Mouse (Mus musculus) cerebellum, adult 8-10 months (tissue): Measurements from ENCODE around the gene Nhsl2.
A peak's percentile ranks its signal among the peaks of the same experiment; 100 is the strongest.

Experiments used
- DNase-seq: peaks from one replicate; pipeline ENCODE4 v3.0.0; 2022

The Nhsl2 gene

GRCm38 (mm10) chrX:101983638-101984037 lies 134.5 kb downstream of the Nhsl2 start:
- no peak for DNase-seq

DNA sequence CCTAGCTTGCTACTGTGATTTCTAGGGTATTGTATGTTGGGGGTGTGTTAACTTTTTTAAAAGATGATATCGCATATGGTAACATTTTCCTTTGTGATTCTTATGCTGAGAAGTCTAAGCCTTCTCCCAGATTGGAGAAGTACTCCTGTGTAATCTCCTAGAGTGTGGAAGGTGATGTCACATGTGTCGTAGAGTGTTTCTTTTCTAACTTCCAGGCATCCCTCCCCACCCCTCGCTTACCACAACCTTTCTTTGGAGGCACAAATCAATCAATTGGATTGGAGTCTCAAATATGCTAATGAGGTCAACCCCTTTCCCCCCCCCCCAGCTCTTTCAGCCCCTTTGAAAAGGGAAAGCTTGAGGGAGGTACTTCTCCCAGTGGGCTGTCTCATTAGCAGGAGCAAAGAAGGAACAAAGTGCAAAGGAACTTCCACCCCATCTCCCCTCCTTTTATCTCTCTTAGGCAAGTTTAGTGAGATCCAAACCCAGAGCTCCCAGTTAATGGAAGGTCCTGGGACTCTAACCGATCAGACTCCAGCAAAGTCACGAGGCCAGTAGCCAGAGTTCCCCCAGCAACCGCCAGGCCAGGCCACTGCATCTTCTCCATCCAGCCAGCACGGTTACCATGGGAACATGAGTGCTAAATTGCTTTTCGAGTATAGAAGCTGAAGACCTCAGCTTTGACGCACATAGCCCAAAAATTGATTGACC lies 137.6 kb downstream of the Nhsl2 start:
- no peak for DNase-seq

GRCm38 (mm10) chrX:101993841-101994571 lies 144.8 kb downstream of the Nhsl2 start:
- peak; percentile 36 for DNase-seq

DNA sequence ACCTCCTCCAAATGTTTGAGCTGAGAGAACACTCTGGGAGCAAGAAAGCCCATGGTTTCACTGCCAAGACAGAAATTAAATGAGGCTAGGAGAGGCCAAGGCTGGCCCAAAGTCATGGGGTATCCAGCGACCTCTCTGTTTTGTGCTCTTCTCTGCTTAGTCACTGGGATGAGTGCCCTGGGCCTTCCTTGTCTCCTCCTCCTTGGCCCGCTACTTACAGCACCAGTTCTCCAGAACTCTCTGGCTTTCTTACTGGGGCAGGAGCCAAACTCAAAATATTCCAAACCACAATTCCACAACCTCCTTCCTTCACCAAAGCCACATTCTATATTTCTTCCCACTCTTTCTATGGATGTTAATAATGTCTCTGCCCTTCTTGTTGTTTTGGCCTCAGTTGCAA lies 147.5 kb downstream of the Nhsl2 start:
- no peak for DNase-seq

GRCm38 (mm10) chrX:102003632-102004315 lies 154.6 kb downstream of the Nhsl2 start:
- DNase-seq: peak; percentile 61

GRCm38 (mm10) chrX:102004370-102004769 lies 155.2 kb downstream of the Nhsl2 start:
- DNase-seq: no peak

DNA sequence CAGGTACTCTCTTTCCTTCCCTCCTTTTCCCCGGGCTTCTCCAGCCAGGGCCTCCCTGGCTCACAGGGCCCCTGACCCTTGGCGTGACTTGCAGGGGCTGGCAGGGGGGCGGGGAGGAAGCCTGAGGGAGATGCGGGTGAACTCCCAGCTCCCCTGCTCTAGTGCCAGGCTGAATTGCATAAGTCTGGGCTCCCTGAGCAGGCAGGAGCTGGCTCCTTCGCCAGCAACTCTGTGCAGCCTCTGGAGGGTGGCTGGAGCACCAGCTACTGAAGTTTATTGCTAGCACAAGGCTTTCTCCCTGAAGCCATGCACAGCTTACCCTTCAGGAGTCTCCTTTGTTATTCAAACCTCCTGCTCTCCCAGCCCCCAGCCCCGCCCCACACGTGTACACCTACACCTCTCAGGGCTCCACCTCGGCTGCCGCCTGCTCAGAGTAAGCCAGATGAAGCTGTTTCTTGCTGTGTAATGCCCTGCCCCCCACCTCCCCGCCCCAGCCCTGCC lies 156.0 kb downstream of the Nhsl2 start:
- no peak for DNase-seq

- DNase-seq: no peak
Measured at GRCm38 (mm10) chrX:102007935-102008334, 158.8 kb downstream of the Nhsl2 start.

GRCm38 (mm10) chrX:102017213-102017923 lies 168.2 kb downstream of the Nhsl2 start:
- DNase-seq: no peak

GRCm38 (mm10) chrX:102018890-102019289 lies 169.7 kb downstream of the Nhsl2 start:
- DNase-seq: no peak

DNA sequence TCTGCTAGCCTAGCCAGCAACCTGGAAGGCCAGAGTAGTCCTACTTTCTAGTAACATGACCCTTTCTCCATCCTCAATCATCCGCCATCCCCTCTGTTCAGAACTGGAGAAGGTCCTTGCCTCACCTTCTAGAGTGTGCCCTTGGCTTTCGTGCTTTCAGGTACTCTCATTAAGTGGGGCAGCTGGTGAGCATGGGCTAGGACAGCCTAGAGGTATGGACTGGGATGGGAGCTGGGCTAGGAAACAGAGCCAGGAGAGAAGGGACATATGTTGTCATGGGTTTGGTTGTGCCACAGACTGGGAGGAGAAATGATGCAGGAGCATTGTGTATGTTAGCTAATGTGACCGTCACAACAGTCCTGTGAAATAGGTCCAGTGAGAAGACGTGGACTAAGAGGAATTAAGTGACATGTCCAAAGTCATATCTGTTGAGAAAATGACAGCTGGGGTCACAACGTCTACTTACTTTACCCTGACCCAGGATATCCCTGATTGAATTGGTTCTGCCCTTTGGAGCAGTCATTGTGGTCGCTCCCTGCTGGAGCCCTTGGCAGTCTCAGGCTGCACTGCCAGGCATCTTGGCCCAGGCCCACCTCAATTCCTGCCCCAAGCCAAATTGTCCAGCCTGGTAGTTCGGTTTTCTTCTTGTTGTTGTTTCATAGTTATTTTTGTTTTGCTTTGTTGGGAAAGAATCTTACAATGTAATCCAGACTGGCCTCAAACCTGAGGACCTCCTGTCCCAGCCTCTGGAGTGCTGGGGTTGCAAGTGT lies 170.5 kb downstream of the Nhsl2 start:
- DNase-seq: no peak

DNA sequence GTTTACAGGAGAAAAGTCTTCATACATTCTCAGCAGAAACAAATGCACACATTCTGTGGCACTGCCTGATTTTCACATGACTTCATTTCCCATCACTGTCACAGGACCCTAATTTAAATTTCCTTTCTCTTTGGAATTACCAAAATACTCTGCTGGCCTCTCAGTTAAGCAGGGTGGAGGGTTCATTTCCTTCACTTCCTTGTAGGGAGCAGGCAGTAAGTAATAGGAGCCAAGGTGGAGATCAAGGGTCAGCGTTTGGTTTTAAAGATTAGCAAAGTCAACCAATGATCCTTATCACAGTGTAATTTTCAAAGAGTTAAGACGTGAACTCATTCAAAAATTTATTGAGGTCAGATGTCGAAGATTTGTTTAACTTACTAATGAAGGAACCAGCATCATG lies 175.8 kb downstream of the Nhsl2 start:
- no peak for DNase-seq

DNA sequence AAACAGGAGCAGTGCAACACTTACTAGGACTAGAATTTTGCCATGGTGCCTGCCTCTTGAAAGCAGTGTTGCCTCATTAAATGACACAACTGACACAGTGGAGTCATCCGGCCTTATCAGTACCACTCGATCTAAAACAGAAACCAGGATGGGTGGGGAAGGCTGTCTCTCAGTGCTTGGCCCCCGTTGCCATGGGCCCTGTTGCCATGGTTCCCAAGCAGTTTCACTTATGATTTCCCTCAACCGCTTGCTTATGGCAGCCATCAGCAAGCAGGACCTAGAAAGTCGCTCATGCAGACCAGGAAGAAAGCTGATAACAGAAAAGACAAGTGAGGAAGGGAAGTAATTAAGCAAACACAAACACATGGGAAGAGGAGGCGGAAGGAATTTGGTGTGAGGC lies 182.7 kb downstream of the Nhsl2 start:
- no peak for DNase-seq

DNA sequence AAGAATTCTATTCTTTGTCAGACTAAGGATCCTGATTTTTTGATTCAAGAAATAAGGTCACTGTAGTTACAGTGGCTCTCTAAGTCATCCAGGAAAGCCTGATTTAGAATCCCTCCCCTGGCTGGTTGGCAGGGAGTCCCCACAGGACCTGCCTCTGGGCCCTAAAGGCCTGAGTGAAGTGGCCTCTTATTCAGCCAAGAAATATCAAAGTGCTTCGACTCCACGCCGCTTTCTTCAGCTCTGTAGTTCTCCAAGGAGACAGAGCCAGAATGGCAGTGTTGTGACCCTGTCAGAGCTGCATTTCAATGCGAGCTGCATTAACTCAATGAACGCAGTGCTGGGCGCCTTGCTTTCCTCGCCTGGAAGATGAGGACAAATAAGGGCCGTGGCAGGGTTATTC lies 183.2 kb downstream of the Nhsl2 start:
- no peak for DNase-seq

- no peak for DNase-seq
Measured at GRCm38 (mm10) chrX:102033566-102033965, 184.4 kb downstream of the Nhsl2 start.

- no peak for DNase-seq
Measured at GRCm38 (mm10) chrX:102035671-102036070, 186.5 kb downstream of the Nhsl2 start.

DNA sequence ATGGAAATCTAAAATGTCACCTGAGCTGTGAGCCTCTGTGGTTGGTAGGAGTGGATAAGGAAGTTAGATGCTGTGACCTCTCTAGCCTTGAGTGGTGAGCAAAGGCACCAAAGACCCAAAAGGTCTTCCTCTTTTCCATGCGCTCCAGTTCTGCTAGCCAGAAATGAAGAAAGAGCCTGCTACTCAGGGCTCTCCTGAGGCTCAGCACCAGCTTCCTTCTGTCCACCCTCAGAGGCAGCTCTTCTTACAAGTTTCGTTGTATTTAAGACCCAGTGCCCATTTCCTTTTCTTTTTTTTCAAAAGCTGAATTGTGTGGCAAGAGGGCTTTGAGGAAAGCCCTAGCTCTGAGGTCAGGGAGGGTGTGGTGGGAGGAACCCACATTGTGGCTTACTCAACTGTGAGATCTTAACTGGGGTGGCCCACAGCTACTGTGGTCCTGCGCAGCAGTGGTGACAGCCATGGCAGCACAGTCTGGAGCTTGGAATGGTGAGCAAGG lies 187.7 kb downstream of the Nhsl2 start:
- DNase-seq: no peak

DNA sequence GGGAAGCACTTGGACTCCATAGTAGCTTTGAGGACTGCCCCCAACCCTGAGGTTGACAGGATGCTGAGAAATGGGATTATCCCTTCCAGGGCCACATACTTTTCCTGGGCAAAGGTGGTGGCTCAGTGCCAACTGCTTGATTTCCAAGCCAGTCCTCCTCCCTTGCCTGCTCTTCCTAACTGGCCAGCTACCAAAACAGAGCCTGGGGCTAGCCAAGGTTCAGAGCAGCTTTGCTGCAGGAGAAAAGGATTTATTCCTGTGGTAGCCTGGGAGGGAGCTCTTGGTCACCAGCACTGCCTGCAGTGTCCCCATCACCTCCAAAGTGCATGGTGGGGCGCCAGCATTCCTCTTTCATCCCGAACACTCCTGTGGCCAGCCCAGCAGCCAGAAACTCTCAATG lies 188.3 kb downstream of the Nhsl2 start:
- peak; percentile 56 for DNase-seq

DNA sequence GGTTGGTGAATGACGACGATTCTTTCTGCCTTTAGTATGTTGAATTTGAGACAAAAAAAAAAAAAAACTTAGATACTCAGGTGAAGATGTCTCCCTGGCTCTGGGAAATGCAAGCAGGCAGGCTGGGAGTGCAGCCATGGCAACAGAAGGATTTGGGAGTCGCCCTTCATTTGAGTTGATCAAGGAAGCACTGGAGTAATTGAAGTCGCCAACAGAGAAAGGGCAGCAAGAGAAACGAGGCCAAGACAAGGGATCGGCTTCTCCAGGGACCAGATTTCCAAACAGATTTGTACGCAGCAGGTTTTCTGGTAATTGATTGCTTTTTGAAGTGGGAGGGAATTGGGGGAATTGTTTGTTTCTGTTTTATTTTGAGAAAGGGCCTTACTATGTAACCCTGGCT lies 192.4 kb downstream of the Nhsl2 start:
- no peak for DNase-seq

- no peak for DNase-seq
Measured at GRCm38 (mm10) chrX:102042386-102042785, 193.2 kb downstream of the Nhsl2 start.

GRCm38 (mm10) chrX:102050552-102050951 lies 201.4 kb downstream of the Nhsl2 start:
- no peak for DNase-seq

GRCm38 (mm10) chrX:102051225-102051624 lies 202.0 kb downstream of the Nhsl2 start:
- DNase-seq: no peak
